Mouse (Mus musculus) liver, adult 2 months (tissue): ENCODE measurements around the gene Usp21.

Experiments
- CTCF ChIP-seq: fragments of 200-500 bp; IDR thresholded peaks from 2 replicates; pipeline ENCODE4 v1.5.1; 2011; ENCODE audit warnings: low read depth, low read length, control low read depth
- POLR2A ChIP-seq: fragments of 200-500 bp; IDR thresholded peaks from 2 replicates; pipeline ENCODE4 v1.6.1; 2011; ENCODE audit warnings: low read length, control low read depth; ENCODE audit not compliant: insufficient read depth; ENCODE audit errors: extremely low read depth

DNA sequence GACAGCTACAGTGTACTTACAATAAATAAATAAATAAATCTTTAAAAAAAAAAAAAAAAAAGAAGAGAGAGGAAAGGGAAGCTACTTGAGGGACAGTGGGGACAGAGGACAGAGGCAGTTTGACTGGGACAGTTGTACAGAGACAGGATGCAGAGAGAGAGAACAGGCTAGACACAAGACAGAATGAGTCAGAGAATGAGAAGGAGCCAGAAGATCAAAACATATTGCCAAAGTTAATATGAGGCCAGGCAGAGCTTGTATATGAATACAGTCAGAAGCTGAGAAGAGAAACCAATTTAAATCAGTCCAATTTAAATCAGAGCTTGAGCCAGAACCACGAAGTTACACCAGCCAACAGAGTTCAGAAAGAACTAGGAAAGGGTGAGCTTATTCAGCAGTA, 19.4 kb downstream of the Usp21 start:
- TF ChIP-seq POLR2A (no peak), CTCF (no peak)
